Mouse (Mus musculus): ENCODE measurements around the gene Ssh1.

GRCm38 (mm10) chr5:114009049-114009448, 15.4 kb upstream of the Ssh1 start:
- TF ChIP-seq CTCF (IDR thresholded peaks at IDR 0.05; ENCODE audit: borderline replicate concordance, extremely low read depth, insufficient read depth, insufficient read length): no peak
- no peak for TF ChIP-seq POLR2A (IDR thresholded peaks at IDR 0.05; ENCODE audit: borderline replicate concordance, extremely low read depth, insufficient read depth, insufficient read length, poor library complexity, severe bottlenecking)

All from brain, embryonic 14.5 days (tissue).